Mouse (Mus musculus): ENCODE measurements around the gene Hsf4. TPM values are rescaled to one million over a fixed set of nuclear protein-coding genes. Genes with fewer than 3 reads are reported as not detected.
A peak's percentile ranks its signal among the peaks of the same experiment; 100 is the strongest.

The Hsf4 gene
- total RNA-seq, 2 experiments from 2014 or later = 4.1 to 5.0 TPM

- DNase-seq (ENCODE audit: extremely low spot score in 1 of 2, low spot score in 1 of 2) = no peak
These were observed 33.8 kb downstream of the Hsf4 start for GRCm38 (mm10) chr8:105303396-105303795.

- no peak for DNase-seq (ENCODE audit: extremely low spot score in 1 of 2, low spot score in 1 of 2)
These were observed 34.3 kb downstream of the Hsf4 start for GRCm38 (mm10) chr8:105303874-105304273.

- DNase-seq (ENCODE audit: extremely low spot score in 1 of 2, low spot score in 1 of 2) = no peak
These were observed 35.0 kb downstream of the Hsf4 start for GRCm38 (mm10) chr8:105304325-105305210.

GRCm38 (mm10) chr8:105305211-105306145 lies 35.9 kb downstream of the Hsf4 start, which contains the start of gene Elmo3:
TSS of gene Elmo3 (plus strand) at chr8:105305601.
- DNase-seq (ENCODE audit: extremely low spot score in 1 of 2, low spot score in 1 of 2) = peak in 1 of 2 experiments; percentile 54

GRCm38 (mm10) chr8:105306146-105306691 lies 36.6 kb downstream of the Hsf4 start:
- no peak for DNase-seq (ENCODE audit: extremely low spot score in 1 of 2, low spot score in 1 of 2)

- DNase-seq (ENCODE audit: extremely low spot score in 1 of 2, low spot score in 1 of 2) = no peak
These were observed 38.1 kb downstream of the Hsf4 start for GRCm38 (mm10) chr8:105307670-105308069.

- no peak for DNase-seq (ENCODE audit: extremely low spot score in 1 of 2, low spot score in 1 of 2)
These were observed 38.8 kb downstream of the Hsf4 start for GRCm38 (mm10) chr8:105308428-105308827.

GRCm38 (mm10) chr8:105309142-105309847 lies 39.7 kb downstream of the Hsf4 start:
- no peak for DNase-seq (ENCODE audit: extremely low spot score in 1 of 2, low spot score in 1 of 2)

GRCm38 (mm10) chr8:105310118-105310517 lies 40.5 kb downstream of the Hsf4 start:
- DNase-seq (ENCODE audit: extremely low spot score in 1 of 2, low spot score in 1 of 2) = no peak

GRCm38 (mm10) chr8:105311718-105312117 lies 42.1 kb downstream of the Hsf4 start:
- no peak for DNase-seq (ENCODE audit: extremely low spot score in 1 of 2, low spot score in 1 of 2)

GRCm38 (mm10) chr8:105312891-105313481 lies 43.4 kb downstream of the Hsf4 start:
- DNase-seq (ENCODE audit: extremely low spot score in 1 of 2, low spot score in 1 of 2) = no peak

GRCm38 (mm10) chr8:105313622-105314402 lies 44.2 kb downstream of the Hsf4 start:
- DNase-seq (ENCODE audit: extremely low spot score in 1 of 2, low spot score in 1 of 2) = no peak

- no peak for DNase-seq (ENCODE audit: extremely low spot score in 1 of 2, low spot score in 1 of 2)
These were observed 45.6 kb downstream of the Hsf4 start for GRCm38 (mm10) chr8:105315073-105315769.

GRCm38 (mm10) chr8:105317941-105318340 lies 48.3 kb downstream of the Hsf4 start:
- no peak for DNase-seq (ENCODE audit: extremely low spot score in 1 of 2, low spot score in 1 of 2)

- DNase-seq (ENCODE audit: extremely low spot score in 1 of 2, low spot score in 1 of 2) = no peak
These were observed 49.1 kb downstream of the Hsf4 start for GRCm38 (mm10) chr8:105318662-105319190.

GRCm38 (mm10) chr8:105323183-105323582 lies 53.6 kb downstream of the Hsf4 start:
- no peak for DNase-seq (ENCODE audit: extremely low spot score in 1 of 2, low spot score in 1 of 2)
